Mouse (Mus musculus) stomach, embryonic 14.5 days (tissue): Measurements from ENCODE around the gene Ubl3. TPM values are rescaled to one million over a fixed set of nuclear protein-coding genes. Genes with fewer than 3 reads are reported as not detected.

Experiments
- ATAC-seq: fragments of 200-750 bp; cut with Nextera tagmentation; 2 replicates; pipeline ENCODE4 v1.8.0; 2017; ENCODE audit warnings: low read depth, moderate TSS enrichment; ENCODE audit not compliant: insufficient number of reproducible peaks, insufficient read depth, low FRiP score
- H3K27ac ChIP-seq: fragments of 300-500 bp; sonication (generic); 2 replicates; pipeline ENCODE4 v1.5.1; 2014; ENCODE audit warnings: mild to moderate bottlenecking, low read length, moderate library complexity, mixed read lengths
- H3K27me3 ChIP-seq: fragments of 300-500 bp; sonication (generic); 2 replicates; pipeline ENCODE4 v1.6.1; 2014; ENCODE audit warnings: low read length, control low read depth, mixed read lengths; ENCODE audit not compliant: control insufficient read depth, insufficient read depth
- H3K36me3 ChIP-seq: fragments of 300-500 bp; sonication (generic); 2 replicates; pipeline ENCODE4 v1.6.1; 2014; ENCODE audit warnings: mild to moderate bottlenecking, control low read depth, low read length, moderate library complexity, mixed read lengths; ENCODE audit not compliant: control insufficient read depth, insufficient read depth
- H3K4me1 ChIP-seq: fragments of 300-500 bp; sonication (generic); 2 replicates; pipeline ENCODE4 v1.6.1; 2014; ENCODE audit warnings: low read length, control low read depth, mixed read lengths; ENCODE audit not compliant: control insufficient read depth, insufficient read depth
- H3K4me2 ChIP-seq: fragments of 300-500 bp; sonication (generic); replicated peaks from 2 replicates; pipeline ENCODE4 v1.6.1; 2014; ENCODE audit warnings: low read depth, low read length, control low read depth
- H3K4me3 ChIP-seq: fragments of 300-500 bp; sonication (generic); 2 replicates; pipeline ENCODE4 v1.5.1; 2014; ENCODE audit warnings: low read depth, low read length, control low read depth
- H3K9ac ChIP-seq: fragments of 300-500 bp; sonication (generic); replicated peaks from 2 replicates; pipeline ENCODE4 v1.6.1; 2014; ENCODE audit warnings: low read depth, mild to moderate bottlenecking, control low read depth, low read length, moderate library complexity, mixed read lengths
- H3K9me3 ChIP-seq: fragments of 300-500 bp; sonication (generic); 2 replicates; pipeline ENCODE4 v1.6.1; 2016; ENCODE audit warnings: low read depth, low read length, control low read depth; ENCODE audit not compliant: control insufficient read depth
- WGBS: fragments of 180-500 bp; shearing (Covaris S2); extraction: QIAGEN DNeasy Blood & Tissue Kit; methylation state at CpG from one replicate; pipeline ENCODE4 v1.1.7; 2014; 5-methylcytosine and 5-hydroxymethylcytosine counted together
- polyA plus RNA-seq: library from polyadenylated mRNA; unstranded; fragments of >200 nt; fragmentation: Nextera tagmentation; extraction: Ambion mirVana; gene quantifications from 2 replicates; pipeline ENCODE4 v1.2.1, GENCODE M21; 2014

The Ubl3 gene
- polyA plus RNA-seq, result 69.5 and 76.3 TPM in 2 replicates

DNA sequence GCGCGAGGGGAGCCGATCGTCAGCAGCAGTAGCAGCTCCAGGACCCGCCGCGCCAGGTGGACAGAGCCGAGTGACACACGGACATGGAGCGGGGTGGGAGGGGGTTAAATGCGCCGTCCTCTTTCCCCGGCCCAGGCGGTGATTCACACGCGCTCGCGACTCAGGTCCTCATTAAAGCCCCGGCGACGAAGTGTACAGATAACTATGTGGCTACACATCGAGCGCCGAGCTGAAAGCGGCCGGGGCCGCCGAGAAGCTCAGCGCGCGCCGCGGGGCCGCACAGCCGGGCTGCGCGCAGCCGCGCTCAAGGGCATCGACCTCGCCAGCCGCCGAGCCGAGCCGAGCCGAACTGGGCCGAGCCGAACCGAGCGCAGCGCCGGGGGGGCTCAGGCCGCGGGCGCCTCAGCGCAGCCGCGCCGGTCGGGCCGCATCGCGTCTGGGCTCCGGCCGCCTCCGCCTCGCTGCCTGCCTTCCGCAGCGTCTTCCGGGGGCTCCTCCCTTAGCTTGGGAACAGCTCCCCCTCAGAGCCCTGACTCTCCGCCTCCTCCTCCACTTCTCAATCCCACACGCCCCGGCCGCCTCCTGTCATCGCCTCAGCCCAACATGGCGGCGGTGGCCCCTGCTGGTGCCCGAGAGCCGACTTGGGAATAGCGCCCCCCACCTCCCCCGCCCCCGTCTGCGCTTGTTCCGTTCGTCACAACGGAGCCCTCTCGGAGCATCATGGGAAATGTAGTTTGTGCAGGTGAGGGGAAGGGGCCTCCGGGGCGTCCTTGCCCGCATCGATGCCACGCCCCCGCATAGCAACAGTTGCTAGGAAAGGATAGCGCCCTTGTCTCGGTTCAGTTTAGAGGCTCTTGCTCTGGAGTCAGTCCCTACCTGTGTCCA is at the start of gene Ubl3:
TSS of gene Ubl3 (minus strand) at position 603 of the 885 bp plus-strand sequence.
- no peaks in the 10 kb centered on the region for H3K27me3 ChIP-seq
- H3K36me3 ChIP-seq, result no peaks in the 10 kb centered on the region
- H3K9me3 ChIP-seq, result no peaks in the 10 kb centered on the region
- peak within 1 kb of the TSS; percentile 70 for H3K9ac ChIP-seq
- H3K27ac ChIP-seq, result peak within 1 kb of the TSS; percentile 96
- ATAC-seq, result peak; percentile 96
- peak within 1 kb of the TSS; percentile 63 for H3K4me2 ChIP-seq
- peaks cover 25% of the 10 kb centered on the region; the same call in 1 of the 2 replicates for H3K4me1 ChIP-seq
- peak within 1 kb of the TSS; percentile 64 for H3K4me3 ChIP-seq
- 0% methylated on average over 82 of the region's 95 CpGs for WGBS

GRCm38 (mm10) chr5:148598376-148598775 is 45.8 kb upstream of the Ubl3 start:
- Histone ChIP-seq H3K36me3 (no peaks in the 10 kb centered on the region), H3K27me3 (no peaks in the 10 kb centered on the region), H3K27ac (no peak overlapping the region), H3K9me3 (no peaks in the 10 kb centered on the region), H3K4me3 (no peak overlapping the region), H3K4me2 (no peak overlapping the region), H3K9ac (no peak overlapping the region), H3K4me1 (no peaks in the 10 kb centered on the region)
- ATAC-seq, result no peak
- whole genome bisulfite sequencing, result 54% methylated on average over 9 of the region's 9 CpGs

DNA sequence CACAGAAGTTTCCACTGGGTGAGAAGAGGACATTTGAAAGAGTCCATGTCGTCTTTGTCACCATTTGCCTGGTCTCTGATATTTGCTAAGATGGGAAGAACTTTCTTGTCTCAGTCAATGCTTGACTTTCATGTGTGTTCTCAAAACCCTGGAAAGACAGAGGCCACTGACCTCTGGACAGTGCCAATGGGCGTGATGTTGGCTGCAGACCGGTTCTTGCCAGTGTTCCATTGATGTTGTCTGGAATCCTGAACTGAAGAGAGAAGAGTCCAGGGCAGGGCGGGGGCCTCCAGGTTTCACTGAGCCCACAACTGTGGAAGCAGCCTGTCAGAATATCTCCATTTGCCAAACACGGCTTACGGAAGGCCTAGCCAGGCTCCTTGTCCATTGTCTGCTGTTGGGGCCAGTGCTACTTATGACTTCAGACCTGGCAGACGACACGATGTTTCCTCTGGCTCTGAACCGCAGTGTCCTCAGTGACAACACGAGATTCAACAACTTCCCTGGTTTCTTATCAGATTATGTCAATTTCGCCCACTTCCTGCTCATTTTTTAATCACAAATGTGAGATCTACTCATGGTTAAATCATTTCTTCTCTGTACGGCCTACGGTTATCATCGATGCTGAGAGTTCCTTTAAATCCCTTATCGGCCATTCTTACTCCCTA is 43.6 kb upstream of the Ubl3 start:
- no peak overlapping the region for H3K9ac ChIP-seq
- no peaks in the 10 kb centered on the region for H3K36me3 ChIP-seq
- 0 out of 2 replicates have a peak, but pooled peaks cover 6% of the 10 kb centered on the region for H3K4me1 ChIP-seq
- WGBS, result 85% methylated on average over 15 of the region's 15 CpGs
- ATAC-seq, result no peak
- H3K9me3 ChIP-seq, result no peaks in the 10 kb centered on the region
- no peak overlapping the region for H3K4me3 ChIP-seq
- no peak overlapping the region for H3K4me2 ChIP-seq
- no peak overlapping the region for H3K27ac ChIP-seq
- no peaks in the 10 kb centered on the region for H3K27me3 ChIP-seq

DNA sequence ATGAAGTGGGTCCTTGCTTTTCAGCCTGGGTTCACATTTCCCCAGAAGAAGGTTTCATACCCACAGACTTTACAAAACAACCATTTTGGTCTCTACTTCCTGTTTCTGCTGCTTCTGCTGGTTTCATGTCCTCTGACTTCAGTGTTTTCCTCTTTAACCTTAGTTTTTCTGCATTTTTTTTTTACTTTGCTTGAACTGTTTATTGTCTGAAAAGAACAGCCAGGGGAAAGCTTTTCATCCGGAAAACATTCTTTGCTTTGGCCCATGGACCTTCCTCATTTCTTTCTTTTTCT is 42.8 kb upstream of the Ubl3 start:
- no peak for ATAC-seq
- Histone ChIP-seq H3K36me3 (no peaks in the 10 kb centered on the region), H3K9me3 (no peaks in the 10 kb centered on the region), H3K4me1 (0 out of 2 replicates have a peak, but pooled peaks cover 6% of the 10 kb centered on the region), H3K4me3 (no peak overlapping the region), H3K27ac (no peak overlapping the region), H3K27me3 (no peaks in the 10 kb centered on the region), H3K4me2 (no peak overlapping the region), H3K9ac (no peak overlapping the region)
- 61% methylated on average over 1 of the region's 1 CpGs for WGBS

DNA sequence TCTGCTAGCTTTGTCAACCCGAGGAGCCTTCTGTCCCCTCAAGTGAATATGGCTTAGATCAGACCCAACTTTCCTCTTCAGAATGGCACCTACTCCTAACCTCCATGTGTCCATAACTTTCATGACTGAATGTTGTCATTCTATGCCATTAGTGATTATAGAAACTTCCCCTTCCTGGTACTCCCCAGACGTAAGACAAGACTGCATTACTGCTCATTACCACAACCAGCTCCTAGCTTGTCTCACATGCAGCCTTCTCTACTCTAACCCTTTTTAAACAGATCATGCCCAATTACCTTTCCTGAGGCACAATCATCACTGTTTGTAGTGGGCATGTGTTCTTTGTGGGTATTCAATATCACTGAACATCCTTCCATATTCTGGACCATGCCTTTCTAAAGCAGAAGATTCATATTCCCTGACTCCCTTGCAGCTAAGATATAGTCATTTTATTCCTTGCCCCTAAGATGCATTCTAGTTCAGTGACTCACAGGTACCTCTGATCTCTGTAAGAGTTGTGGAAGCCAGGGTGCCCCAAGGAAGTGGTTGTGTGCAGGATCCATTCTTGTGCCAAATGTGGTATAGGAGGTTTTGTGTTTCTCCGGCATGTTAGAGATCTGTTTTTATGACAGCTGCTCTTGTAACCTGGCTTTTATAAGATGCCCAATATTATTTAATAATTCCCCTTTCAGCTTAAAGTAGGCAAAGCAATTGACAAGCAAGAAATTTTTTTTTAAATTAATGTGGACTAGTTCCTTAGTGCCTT is 42.3 kb upstream of the Ubl3 start:
- no peak overlapping the region for H3K4me2 ChIP-seq
- no peaks in the 10 kb centered on the region for H3K9me3 ChIP-seq
- no peaks in the 10 kb centered on the region for H3K36me3 ChIP-seq
- H3K4me1 ChIP-seq, result 0 out of 2 replicates have a peak, but pooled peaks cover 6% of the 10 kb centered on the region
- no peak overlapping the region for H3K27ac ChIP-seq
- H3K27me3 ChIP-seq, result no peaks in the 10 kb centered on the region
- 90% methylated on average over 3 of the region's 3 CpGs for WGBS
- no peak for ATAC-seq
- H3K9ac ChIP-seq, result no peak overlapping the region
- H3K4me3 ChIP-seq, result no peak overlapping the region

- Histone ChIP-seq H3K4me2 (no peak overlapping the region), H3K4me1 (0 out of 2 replicates have a peak, but pooled peaks cover 6% of the 10 kb centered on the region), H3K9me3 (no peaks in the 10 kb centered on the region), H3K4me3 (no peak overlapping the region), H3K9ac (no peak overlapping the region), H3K36me3 (no peaks in the 10 kb centered on the region), H3K27me3 (no peaks in the 10 kb centered on the region), H3K27ac (0 out of 2 replicates have a peak overlapping the region, but pooled peaks have one; percentile 15)
- 52% methylated on average over 4 of the region's 4 CpGs for WGBS
- no peak for ATAC-seq
Measured at GRCm38 (mm10) chr5:148593607-148594006, 41.0 kb upstream of the Ubl3 start.

GRCm38 (mm10) chr5:148591448-148591862 is 38.9 kb upstream of the Ubl3 start:
- 33% methylated on average over 7 of the region's 7 CpGs for WGBS

More at GRCm38 (mm10) chr5:148591448-148591862, 38.9 kb upstream of the Ubl3 start:
- Histone ChIP-seq H3K9me3 (no peaks in the 10 kb centered on the region), H3K4me3 (no peak overlapping the region), H3K9ac (no peak overlapping the region), H3K36me3 (no peaks in the 10 kb centered on the region), H3K4me2 (no peak overlapping the region), H3K27ac (no peak overlapping the region), H3K27me3 (no peaks in the 10 kb centered on the region), H3K4me1 (0 out of 2 replicates have a peak, but pooled peaks cover 6% of the 10 kb centered on the region)
- ATAC-seq, result no peak
